Mouse (Mus musculus): ENCODE measurements around the gene Slc6a11. TPM values are rescaled to one million over a fixed set of nuclear protein-coding genes. Genes with fewer than 3 reads are reported as not detected.
A peak's percentile ranks its signal among the peaks of the same experiment; 100 is the strongest.

The Slc6a11 gene
- polyA plus RNA-seq, 1 experiment from 2014 or later = 0.17 TPM

DNA sequence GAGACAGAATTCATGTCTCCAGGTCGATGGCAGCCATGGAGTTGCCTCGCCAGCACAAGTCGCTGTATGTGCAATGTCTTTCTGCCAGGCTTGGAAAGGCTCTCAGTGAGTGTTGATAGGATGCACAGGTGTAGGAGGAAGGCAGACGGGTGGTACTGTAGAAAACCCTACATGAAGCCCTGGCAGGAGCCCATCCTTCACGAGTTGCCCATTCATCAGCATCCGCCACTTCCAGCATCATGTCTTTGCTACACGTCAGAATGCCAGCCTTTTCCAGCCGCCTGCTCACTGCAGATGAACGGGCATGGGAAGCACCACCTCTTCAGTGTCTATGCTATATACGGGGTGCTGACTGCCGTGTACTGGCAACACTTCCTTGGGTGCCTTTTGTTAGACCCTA lies 11.4 kb downstream of the Slc6a11 start:
- H3K4me2 ChIP-seq = no peak overlapping the region
- H3K27ac ChIP-seq = no peak overlapping the region
- no peaks in the 10 kb centered on the region for H3K4me1 ChIP-seq
- no peaks in the 10 kb centered on the region; the same call in 1 of the 2 replicates for H3K9me3 ChIP-seq (replicated peaks)
- ATAC-seq (replicated peaks; ENCODE audit: low FRiP score) = no peak
- peaks cover 15% of the 10 kb centered on the region; the same call in 1 of the 2 replicates for H3K27me3 ChIP-seq
- no peaks in the 10 kb centered on the region for H3K36me3 ChIP-seq
- no peak overlapping the region for H3K4me3 ChIP-seq (replicated peaks)
- H3K9ac ChIP-seq = no peak overlapping the region
- 89% methylated on average over 11 of the region's 11 CpGs for WGBS

DNA sequence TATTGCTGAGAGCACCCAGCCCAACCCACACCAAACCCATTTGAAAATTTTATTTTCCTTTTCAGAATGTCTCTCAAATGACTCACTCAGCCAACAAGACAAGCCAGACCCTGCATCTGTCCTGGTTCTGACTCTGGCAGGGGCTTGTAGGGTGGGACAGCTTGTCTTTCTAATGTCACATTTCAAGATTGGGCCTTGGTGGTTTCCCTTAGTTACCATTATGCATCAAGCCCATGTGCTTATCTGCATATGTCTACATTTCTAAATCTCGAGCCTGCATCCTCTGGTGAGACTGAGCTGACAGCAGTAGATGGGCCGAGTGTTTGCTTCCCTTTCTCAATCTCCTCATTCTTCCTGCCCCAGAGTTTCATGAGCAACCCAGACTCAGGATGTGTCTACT lies 12.5 kb downstream of the Slc6a11 start:
- H3K4me2 ChIP-seq = no peak overlapping the region
- no peak overlapping the region for H3K9ac ChIP-seq
- 53% methylated on average over 2 of the region's 2 CpGs for WGBS

DNA sequence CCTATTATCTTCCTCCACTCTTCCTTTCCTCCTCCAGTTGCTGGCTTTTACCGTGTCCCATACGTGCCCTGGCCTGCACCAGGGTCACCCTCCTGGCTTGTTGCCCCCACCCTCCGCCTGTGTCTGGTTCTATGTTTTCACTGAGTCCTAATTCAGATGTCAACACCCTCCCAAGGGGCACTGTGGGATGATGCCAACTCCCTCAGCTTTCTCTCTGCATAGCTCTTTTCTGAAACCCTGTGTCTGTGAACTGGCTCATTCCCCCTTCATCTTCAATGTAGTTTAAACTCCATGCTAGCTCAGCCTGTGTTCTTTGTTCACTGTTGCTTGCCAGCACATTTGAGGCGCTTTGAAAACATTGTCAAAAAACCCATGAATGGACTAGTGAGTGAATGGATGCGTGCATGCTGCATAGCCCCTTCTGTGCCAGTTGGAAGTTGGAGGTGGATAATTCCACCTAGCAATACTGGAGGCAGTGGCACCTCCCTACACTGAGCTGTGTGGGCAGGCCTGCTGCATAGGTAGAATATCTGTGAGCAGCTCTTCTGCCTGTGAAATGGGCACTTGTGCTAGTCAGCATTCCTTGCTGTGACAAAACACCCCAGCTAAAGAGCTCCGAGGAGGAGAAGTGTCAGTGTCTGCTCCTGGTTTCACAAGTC lies 13.5 kb downstream of the Slc6a11 start:
- ATAC-seq (replicated peaks; ENCODE audit: low FRiP score) = no peak
- 67% methylated on average over 6 of the region's 6 CpGs for WGBS
- H3K4me3 ChIP-seq (replicated peaks) = no peak overlapping the region
- H3K9me3 ChIP-seq (replicated peaks) = no peaks in the 10 kb centered on the region; the same call in 1 of the 2 replicates
- H3K4me2 ChIP-seq = no peak overlapping the region
- no peak overlapping the region for H3K27ac ChIP-seq
- H3K9ac ChIP-seq = no peak overlapping the region
- H3K36me3 ChIP-seq = no peaks in the 10 kb centered on the region
- H3K27me3 ChIP-seq = peaks cover 10% of the 10 kb centered on the region; the same call in 1 of the 2 replicates
- H3K4me1 ChIP-seq = no peaks in the 10 kb centered on the region

More for the DNA sequence above, 12.5 kb downstream of the Slc6a11 start:
- Histone ChIP-seq H3K27ac (no peak overlapping the region), H3K4me1 (no peaks in the 10 kb centered on the region), H3K4me3 (replicated peaks) (no peak overlapping the region), H3K9me3 (replicated peaks) (no peaks in the 10 kb centered on the region; the same call in 1 of the 2 replicates), H3K36me3 (no peaks in the 10 kb centered on the region), H3K27me3 (peaks cover 10% of the 10 kb centered on the region; the same call in 1 of the 2 replicates)
- ATAC-seq (replicated peaks; ENCODE audit: low FRiP score) = no peak

DNA sequence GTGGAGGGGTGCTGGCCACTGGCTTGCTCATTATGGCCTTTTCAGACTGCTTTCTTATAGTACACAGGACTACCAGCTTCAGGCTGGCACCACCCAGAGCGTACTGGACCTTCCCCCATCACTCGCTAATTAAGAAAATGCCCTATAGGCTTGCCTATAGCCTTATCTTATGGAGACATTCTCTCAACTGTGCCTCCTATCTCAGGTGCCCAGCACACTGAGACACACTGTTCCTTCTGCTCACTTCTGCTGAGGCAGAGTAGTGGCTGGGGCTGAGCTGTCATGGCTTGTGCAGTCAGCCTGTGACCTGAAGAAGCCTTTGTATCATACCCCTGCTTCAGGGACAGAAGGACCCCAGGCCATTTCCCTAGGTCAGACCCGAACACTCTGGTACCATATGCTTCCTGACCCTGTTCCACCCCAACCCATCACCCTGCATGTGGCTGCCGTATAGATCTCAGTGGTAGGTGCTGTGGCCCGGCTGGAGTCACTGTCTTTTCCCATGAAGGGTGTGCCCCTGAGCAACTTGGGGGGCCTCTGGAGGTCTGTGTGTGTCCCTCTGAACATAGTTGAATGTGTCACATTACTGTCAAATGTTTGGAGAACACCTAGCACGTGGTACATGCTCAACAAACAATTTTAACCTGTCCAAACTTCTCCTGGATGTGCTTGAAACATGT lies 14.7 kb downstream of the Slc6a11 start:
- 0 out of 2 replicates have a peak, but pooled peaks cover 6% of the 10 kb centered on the region for H3K27me3 ChIP-seq
- no peak overlapping the region for H3K9ac ChIP-seq
- ATAC-seq (replicated peaks; ENCODE audit: low FRiP score) = no peak
- no peaks in the 10 kb centered on the region for H3K4me1 ChIP-seq
- H3K4me2 ChIP-seq = no peak overlapping the region
- H3K27ac ChIP-seq = no peak overlapping the region
- no peak overlapping the region for H3K4me3 ChIP-seq (replicated peaks)
- no peaks in the 10 kb centered on the region; the same call in 1 of the 2 replicates for H3K9me3 ChIP-seq (replicated peaks)
- no peaks in the 10 kb centered on the region for H3K36me3 ChIP-seq
- WGBS = 74% methylated on average over 6 of the region's 6 CpGs

DNA sequence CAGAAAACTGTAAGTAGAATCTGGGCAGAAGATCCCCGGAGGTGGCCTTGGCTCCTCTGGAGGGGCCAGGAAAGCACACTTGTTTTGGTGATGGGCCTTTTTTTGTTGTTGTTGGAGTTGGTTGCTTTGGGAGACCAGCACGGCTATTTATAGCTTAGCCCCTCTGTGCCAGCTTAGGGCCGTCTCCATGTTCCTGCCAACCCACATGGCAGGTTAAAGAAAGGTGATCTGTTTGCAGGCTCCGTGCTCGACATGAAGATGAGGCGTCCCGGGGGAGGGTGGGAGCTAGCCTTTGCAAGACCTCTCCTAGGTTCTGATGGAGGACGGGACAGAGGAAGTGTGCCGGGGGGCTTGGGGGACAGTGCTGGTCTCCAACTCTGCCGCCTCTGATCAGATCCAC lies 24.7 kb downstream of the Slc6a11 start:
- H3K27me3 ChIP-seq = no peaks in the 10 kb centered on the region
- ATAC-seq (replicated peaks; ENCODE audit: low FRiP score) = no peak
- WGBS = 82% methylated on average over 10 of the region's 10 CpGs
- no peak overlapping the region for H3K4me2 ChIP-seq
- H3K27ac ChIP-seq = no peak overlapping the region
- H3K9ac ChIP-seq = no peak overlapping the region
- no peaks in the 10 kb centered on the region for H3K36me3 ChIP-seq
- no peaks in the 10 kb centered on the region for H3K4me1 ChIP-seq
- H3K9me3 ChIP-seq (replicated peaks) = no peaks in the 10 kb centered on the region
- H3K4me3 ChIP-seq (replicated peaks) = no peak overlapping the region

DNA sequence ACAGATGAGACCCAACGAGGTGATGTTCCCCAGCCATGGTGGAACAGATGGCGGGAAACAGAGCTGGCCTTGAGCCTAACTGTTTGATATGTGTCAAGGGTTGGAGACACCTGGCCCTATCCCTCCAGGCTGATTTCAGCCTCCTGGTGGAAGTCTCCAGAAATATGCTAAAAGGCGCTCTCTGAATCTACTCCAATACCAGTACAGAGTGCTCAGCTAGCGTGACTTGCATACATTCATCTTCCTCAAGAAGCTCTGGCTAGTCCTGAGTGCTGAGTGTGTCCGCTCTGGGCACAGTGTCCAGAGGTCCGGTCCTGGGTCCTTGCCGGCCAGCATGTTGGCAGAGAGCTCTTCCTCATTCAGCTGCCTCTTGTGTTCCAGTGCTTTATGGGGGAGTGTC lies 27.8 kb downstream of the Slc6a11 start:
- no peak for ATAC-seq (replicated peaks; ENCODE audit: low FRiP score)
- WGBS = 86% methylated on average over 7 of the region's 7 CpGs
- no peaks in the 10 kb centered on the region for H3K27me3 ChIP-seq
- H3K4me3 ChIP-seq (replicated peaks) = no peak overlapping the region
- H3K27ac ChIP-seq = no peak overlapping the region
- no peaks in the 10 kb centered on the region for H3K4me1 ChIP-seq
- no peak overlapping the region for H3K9ac ChIP-seq
- no peaks in the 10 kb centered on the region for H3K36me3 ChIP-seq
- H3K9me3 ChIP-seq (replicated peaks) = no peaks in the 10 kb centered on the region
- no peak overlapping the region for H3K4me2 ChIP-seq

DNA sequence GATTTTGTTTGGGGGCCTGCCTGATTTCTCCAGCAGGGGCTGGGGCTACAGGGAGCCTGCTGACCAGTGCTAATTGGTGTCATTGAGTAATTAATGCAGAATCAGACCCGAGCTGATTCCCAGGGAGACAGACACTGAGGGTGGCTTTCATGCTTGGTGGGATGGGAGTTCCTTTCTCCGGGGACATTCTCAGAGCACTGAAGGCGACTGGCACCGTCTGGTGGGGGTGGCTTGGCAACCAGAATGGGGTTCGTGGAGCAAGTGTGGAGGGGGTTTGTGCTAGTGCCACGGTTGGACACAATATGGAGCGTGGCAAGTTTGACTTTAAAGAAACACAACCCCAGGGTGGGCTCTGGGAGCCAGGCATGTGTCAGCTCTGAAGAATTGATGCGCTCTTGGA lies 29.7 kb downstream of the Slc6a11 start:
- ATAC-seq (replicated peaks; ENCODE audit: low FRiP score) = no peak
- Histone ChIP-seq H3K36me3 (no peaks in the 10 kb centered on the region), H3K9ac (no peak overlapping the region), H3K27ac (no peak overlapping the region), H3K4me1 (no peaks in the 10 kb centered on the region), H3K9me3 (replicated peaks) (no peaks in the 10 kb centered on the region), H3K4me2 (no peak overlapping the region), H3K4me3 (replicated peaks) (no peak overlapping the region), H3K27me3 (no peaks in the 10 kb centered on the region)
- 70% methylated on average over 8 of the region's 8 CpGs for WGBS

DNA sequence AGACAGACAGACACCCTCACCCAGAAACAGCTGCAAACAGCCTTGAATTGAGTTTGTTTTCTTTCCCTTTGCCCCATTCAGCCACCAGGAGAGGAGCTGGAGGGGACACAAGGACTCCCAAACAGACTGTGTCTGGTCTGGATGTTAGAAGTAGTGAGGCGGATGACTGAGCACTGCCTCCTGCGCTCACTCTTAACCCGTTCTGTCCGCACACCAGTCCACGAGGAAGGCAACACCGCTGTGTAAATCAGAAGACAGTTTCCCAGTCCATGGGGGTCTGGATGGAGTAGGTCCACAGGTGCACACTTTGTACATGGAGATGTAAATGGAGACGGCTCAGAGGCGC lies 43.0 kb downstream of the Slc6a11 start:
- Histone ChIP-seq H3K27ac (0 out of 2 replicates have a peak overlapping the region, but pooled peaks have one; percentile 7), H3K4me1 (peaks cover 15% of the 10 kb centered on the region), H3K9ac (no peak overlapping the region), H3K9me3 (replicated peaks) (no peaks in the 10 kb centered on the region), H3K4me2 (peak overlapping the region; percentile 41), H3K4me3 (replicated peaks) (no peak overlapping the region), H3K27me3 (0 out of 2 replicates have a peak, but pooled peaks cover 12% of the 10 kb centered on the region), H3K36me3 (no peaks in the 10 kb centered on the region)
- 4% methylated on average over 8 of the region's 8 CpGs for WGBS
- ATAC-seq (replicated peaks; ENCODE audit: low FRiP score) = peak; percentile 78; the same call in 1 of the 2 replicates

DNA sequence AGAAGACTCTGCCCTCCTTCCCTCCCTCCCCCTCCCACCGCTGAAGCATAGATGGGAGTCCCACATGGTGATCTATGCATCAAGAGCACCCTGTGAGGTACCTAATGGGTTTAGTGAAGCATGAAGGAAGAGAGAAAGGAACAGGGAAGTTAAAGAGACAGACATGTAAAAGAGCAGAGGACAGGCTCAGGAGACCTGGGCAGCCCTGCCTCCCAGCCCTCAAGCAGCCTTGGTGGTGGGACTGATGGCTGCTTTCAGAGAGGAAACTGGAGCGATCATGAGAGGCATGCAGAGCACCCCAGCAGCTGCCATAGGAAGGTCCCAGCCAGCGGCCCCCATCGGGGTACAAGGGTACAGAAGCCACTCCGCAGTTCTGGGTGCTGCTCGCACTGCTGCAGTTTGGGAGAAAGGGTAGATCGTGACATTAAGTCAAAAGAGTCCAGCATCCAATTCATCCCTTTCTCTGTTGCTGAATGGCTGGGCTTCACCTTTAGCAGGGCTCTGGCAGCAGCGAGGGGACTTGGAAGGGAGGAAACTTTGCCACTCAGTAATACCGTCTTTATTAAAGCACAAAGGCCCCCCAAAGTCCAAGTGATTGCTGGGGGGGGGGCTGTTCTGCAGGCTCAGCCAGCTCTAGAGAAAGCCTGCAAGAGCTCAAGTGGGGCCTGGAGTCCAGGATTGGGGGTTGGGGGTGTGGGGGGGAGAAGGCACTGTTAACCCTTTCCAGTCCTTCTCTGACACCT lies 43.5 kb downstream of the Slc6a11 start:
- H3K4me2 ChIP-seq = peak overlapping the region; percentile 41
- no peaks in the 10 kb centered on the region for H3K36me3 ChIP-seq
- no peaks in the 10 kb centered on the region for H3K9me3 ChIP-seq (replicated peaks)
- 0 out of 2 replicates have a peak, but pooled peaks cover 7% of the 10 kb centered on the region for H3K27me3 ChIP-seq
- no peak overlapping the region for H3K4me3 ChIP-seq (replicated peaks)
- no peak overlapping the region for H3K27ac ChIP-seq
- H3K9ac ChIP-seq = no peak overlapping the region
- 11% methylated on average over 9 of the region's 9 CpGs for WGBS
- peak; percentile 80 for ATAC-seq (replicated peaks; ENCODE audit: low FRiP score)
- H3K4me1 ChIP-seq = peaks cover 15% of the 10 kb centered on the region

DNA sequence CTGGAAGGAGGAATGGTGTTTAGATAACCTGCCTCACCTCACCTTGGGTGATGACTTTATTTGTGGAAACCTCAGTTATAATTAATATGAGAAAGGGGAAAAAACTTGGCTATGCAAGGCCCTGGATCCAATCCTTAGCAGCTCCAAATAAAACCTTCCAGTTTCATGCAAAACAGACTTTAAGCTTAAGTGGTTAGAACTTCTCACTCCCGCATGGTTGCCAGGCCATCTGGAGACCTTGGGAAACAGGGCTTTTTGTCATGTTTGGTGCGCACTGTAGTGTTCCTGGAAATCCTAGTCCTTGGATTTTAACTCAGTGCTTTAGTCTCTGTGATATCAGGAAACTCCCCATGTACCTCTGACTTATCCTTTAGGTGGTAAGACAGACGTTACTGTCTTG lies 47.1 kb downstream of the Slc6a11 start:
- Histone ChIP-seq H3K9ac (no peak overlapping the region), H3K4me2 (no peak overlapping the region), H3K27ac (no peak overlapping the region), H3K4me1 (peaks cover 15% of the 10 kb centered on the region), H3K27me3 (0 out of 2 replicates have a peak, but pooled peaks cover 7% of the 10 kb centered on the region), H3K4me3 (replicated peaks) (no peak overlapping the region), H3K36me3 (no peaks in the 10 kb centered on the region), H3K9me3 (replicated peaks) (no peaks in the 10 kb centered on the region)
- no peak for ATAC-seq (replicated peaks; ENCODE audit: low FRiP score)
- 76% methylated on average over 3 of the region's 3 CpGs for WGBS

DNA sequence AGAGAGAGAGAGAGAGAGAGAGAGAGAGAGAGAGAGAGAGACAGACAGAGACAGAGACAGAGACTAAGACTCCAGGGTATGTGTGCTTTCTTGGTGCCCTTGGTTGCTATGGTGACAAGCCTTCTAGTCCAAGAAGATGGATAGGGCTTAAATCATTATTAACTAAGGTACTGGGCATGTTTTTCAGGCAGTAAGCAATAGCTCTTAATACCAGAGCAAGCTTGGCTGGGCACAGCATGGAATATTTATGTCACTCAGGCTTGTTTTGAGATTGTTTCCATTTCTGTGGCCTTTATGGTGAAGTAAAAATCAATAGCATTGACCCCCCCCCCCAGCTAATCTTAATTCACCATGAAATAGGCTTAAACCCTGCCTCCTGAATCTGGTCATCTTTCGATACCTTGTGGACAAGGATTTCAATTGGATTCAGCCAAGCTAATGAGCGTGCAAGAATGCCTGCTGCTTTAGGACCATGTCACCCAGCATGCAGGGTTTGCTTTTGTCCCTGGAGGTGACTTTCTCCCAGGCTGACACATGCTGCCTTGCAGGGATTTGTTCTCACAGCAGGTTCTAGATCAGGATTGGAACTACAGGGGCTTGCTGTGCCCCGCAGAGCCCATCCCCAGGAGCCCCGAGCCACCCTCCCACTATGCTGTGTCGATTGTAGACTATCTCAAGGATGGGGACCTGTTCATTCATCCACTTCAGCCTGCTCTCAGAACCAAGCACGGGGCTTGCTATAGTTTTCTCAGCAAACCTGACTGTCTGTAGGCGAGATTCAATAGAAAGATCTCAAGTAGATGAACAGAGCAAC lies 51.5 kb downstream of the Slc6a11 start:
- no peak overlapping the region for H3K4me3 ChIP-seq (replicated peaks)
- H3K4me1 ChIP-seq = no peaks in the 10 kb centered on the region
- 76% methylated on average over 7 of the region's 7 CpGs for WGBS
- ATAC-seq (replicated peaks; ENCODE audit: low FRiP score) = no peak
- H3K4me2 ChIP-seq = no peak overlapping the region
- H3K27me3 ChIP-seq = no peaks in the 10 kb centered on the region
- no peaks in the 10 kb centered on the region for H3K36me3 ChIP-seq
- no peak overlapping the region for H3K27ac ChIP-seq
- no peaks in the 10 kb centered on the region for H3K9me3 ChIP-seq (replicated peaks)
- H3K9ac ChIP-seq = no peak overlapping the region

Data from kidney, embryonic 15.5 days (tissue).